Mouse (Mus musculus) thymus, postnatal 25 days (tissue): ENCODE data around the gene Tacc3.

Source experiments
- DNase-seq: peaks from one replicate; pipeline ENCODE4 v3.0.0; 2022

Tacc3 gene

GRCm38 (mm10) chr5:33723019-33723640 lies 65.2 kb downstream of the Tacc3 start:
- peak; percentile 18 for DNase-seq

GRCm38 (mm10) chr5:33723641-33724465 lies 65.9 kb downstream of the Tacc3 start:
- DNase-seq = no peak

GRCm38 (mm10) chr5:33726081-33726647 lies 68.2 kb downstream of the Tacc3 start:
- DNase-seq = no peak

- no peak for DNase-seq
These were observed 69.0 kb downstream of the Tacc3 start for GRCm38 (mm10) chr5:33726891-33727290.
